Mouse (Mus musculus) CH12.LX (cell line): ENCODE measurements around the gene Chrnd. TPM values are rescaled to one million over a fixed set of nuclear protein-coding genes. Genes with fewer than 3 reads are reported as not detected.

Experiments used
- DNase-seq: peaks from one replicate; pipeline ENCODE4 v3.0.0-alpha.2; 2013; ENCODE audit errors: extremely low read depth
- H3K27ac ChIP-seq: 2 replicates; pipeline ENCODE4 v1.5.1; 2012; ENCODE audit warnings: low read depth, mild to moderate bottlenecking, control low read depth, moderate library complexity; ENCODE audit not compliant: insufficient read depth
- H3K27me3 ChIP-seq: replicated peaks from 2 replicates; pipeline ENCODE3; 2012; ENCODE audit warnings: inconsistent platforms
- H3K36me3 ChIP-seq, 2 experiments: replicated peaks in 1 of 2; 2 replicates each; pipeline versions ENCODE3 to v1.6.1; 2012; ENCODE audit warnings: inconsistent platforms in 1 of 2, low read length in 1 of 2, mild to moderate bottlenecking in 1 of 2, mixed read lengths in 1 of 2, moderate library complexity in 1 of 2; ENCODE audit not compliant: control insufficient read depth in 1 of 2, insufficient read depth in 1 of 2
- H3K4me1 ChIP-seq, 2 experiments: 2 replicates each; pipeline ENCODE4 v1.6.1; 2012; ENCODE audit warnings: inconsistent platforms in 1 of 2, moderate library complexity in 1 of 2; ENCODE audit not compliant: insufficient read depth in 2 of 2, control insufficient read depth in 1 of 2
- H3K4me2 ChIP-seq: 2 replicates; pipeline ENCODE4 v1.6.1; 2012; ENCODE audit warnings: low read depth, mild to moderate bottlenecking, control low read depth; ENCODE audit not compliant: poor library complexity, insufficient read depth, severe bottlenecking
- H3K4me3 ChIP-seq, 3 experiments: fragments of 150-350 bp in 1 of 3; sonication (generic) in 1 of 3; replicated peaks in 1 of 3; 2 replicates each; pipeline versions ENCODE3 to v1.5.1; 2011 to 2012; ENCODE audit warnings: low read depth in 2 of 3, low read length in 2 of 3, mild to moderate bottlenecking in 2 of 3, moderate library complexity in 2 of 3, control low read depth in 1 of 3, improper control_type of control experiment in 1 of 3, inconsistent platforms in 1 of 3, mixed read lengths in 1 of 3; ENCODE audit not compliant: poor library complexity in 1 of 3
- H3K79me2 ChIP-seq: replicated peaks from 2 replicates; pipeline ENCODE4 v1.6.1; 2012; ENCODE audit warnings: mild to moderate bottlenecking, moderate library complexity; ENCODE audit not compliant: control insufficient read depth, poor library complexity, insufficient read depth, severe bottlenecking; ENCODE audit errors: extremely low read depth
- H3K9ac ChIP-seq: 2 replicates; pipeline ENCODE4 v1.6.1; 2012; ENCODE audit warnings: low read depth, mild to moderate bottlenecking, control low read depth, moderate library complexity; ENCODE audit not compliant: insufficient read depth
- H3K9me3 ChIP-seq: replicated peaks from 2 replicates; pipeline ENCODE3; 2012; ENCODE audit warnings: low read length, inconsistent platforms, mixed read lengths
- BHLHE40 ChIP-seq: IDR thresholded peaks from 2 replicates; pipeline ENCODE4 v1.6.1; 2011; ENCODE audit warnings: mild to moderate bottlenecking, low read depth, low read length, improper control_type of control experiment
- CHD1 ChIP-seq: IDR thresholded peaks from 2 replicates; pipeline ENCODE4 v1.6.1; 2012; ENCODE audit warnings: low read depth, low read length, improper control_type of control experiment, inconsistent platforms
- CHD2 ChIP-seq: IDR thresholded peaks from 2 replicates; pipeline ENCODE4 v1.6.1; 2011; ENCODE audit warnings: low read length, improper control_type of control experiment
- CTCF ChIP-seq, 2 experiments: IDR thresholded peaks in 1 of 2; conservative IDR thresholded peaks in 1 of 2; 2 replicates each; pipeline ENCODE4 v1.5.1; 2011 to 2012; ENCODE audit warnings: low read depth in 2 of 2, low read length in 2 of 2, improper control_type of control experiment in 1 of 2, inconsistent platforms in 1 of 2, mild to moderate bottlenecking in 1 of 2, moderate library complexity in 1 of 2
- ELF1 ChIP-seq: IDR thresholded peaks from 2 replicates; pipeline ENCODE4 v1.6.1; 2014; ENCODE audit warnings: low read depth, mild to moderate bottlenecking, inconsistent platforms, low read length, improper control_type of control experiment
- IRF4 ChIP-seq: IDR thresholded peaks from 2 replicates; pipeline ENCODE4 v1.6.1; 2014; ENCODE audit warnings: low read depth, mild to moderate bottlenecking, inconsistent platforms, low read length, improper control_type of control experiment
- JUN ChIP-seq: IDR thresholded peaks from 2 replicates; pipeline ENCODE4 v1.6.1; 2011; ENCODE audit warnings: low read depth, mild to moderate bottlenecking, low read length, improper control_type of control experiment, moderate library complexity; ENCODE audit not compliant: insufficient read depth
- JUND ChIP-seq: conservative IDR thresholded peaks from 2 replicates; pipeline ENCODE4 v1.6.1; 2011; ENCODE audit warnings: low read depth, low read length, improper control_type of control experiment
- MAFK ChIP-seq: IDR thresholded peaks from 2 replicates; pipeline ENCODE4 v1.6.1; 2011; ENCODE audit warnings: low read length, improper control_type of control experiment; ENCODE audit not compliant: insufficient replicate concordance
- MEF2A ChIP-seq: IDR thresholded peaks from 2 replicates; pipeline ENCODE4 v1.6.1; 2014; ENCODE audit warnings: low read depth, mild to moderate bottlenecking, inconsistent platforms, low read length, improper control_type of control experiment, borderline replicate concordance
- NELFE ChIP-seq: IDR thresholded peaks from 2 replicates; pipeline ENCODE4 v1.6.1; 2011; ENCODE audit warnings: low read depth, low read length, improper control_type of control experiment
- PAX5 ChIP-seq: IDR thresholded peaks from 2 replicates; pipeline ENCODE4 v1.6.1; 2012; ENCODE audit warnings: low read length, inconsistent platforms, mixed read lengths
- POLR2A ChIP-seq: IDR thresholded peaks from 2 replicates; pipeline ENCODE4 v1.6.1; 2011; ENCODE audit warnings: low read depth, mild to moderate bottlenecking, improper control_type of control experiment, low read length
- POLR2AphosphoS2 ChIP-seq: IDR thresholded peaks from 2 replicates; pipeline ENCODE4 v1.6.1; 2011; ENCODE audit warnings: low read depth, low read length, improper control_type of control experiment
- RAD21 ChIP-seq: IDR thresholded peaks from 2 replicates; pipeline ENCODE4 v1.6.1; 2011; ENCODE audit warnings: low read depth, mild to moderate bottlenecking, low read length, improper control_type of control experiment, moderate library complexity
- RCOR1 ChIP-seq: conservative IDR thresholded peaks from 2 replicates; pipeline ENCODE4 v1.6.1; 2012; ENCODE audit warnings: low read depth, mild to moderate bottlenecking, inconsistent platforms, low read length, improper control_type of control experiment
- SIN3A ChIP-seq: IDR thresholded peaks from 2 replicates; pipeline ENCODE4 v1.6.1; 2012; ENCODE audit warnings: low read length, improper control_type of control experiment, inconsistent platforms
- SMC3 ChIP-seq: IDR thresholded peaks from 2 replicates; pipeline ENCODE4 v1.6.1; 2011; ENCODE audit warnings: low read depth, low read length, improper control_type of control experiment
- TBP ChIP-seq: conservative IDR thresholded peaks from 2 replicates; pipeline ENCODE4 v1.6.1; 2011; ENCODE audit warnings: low read depth, low read length, improper control_type of control experiment
- ZC3H11A ChIP-seq: IDR thresholded peaks from 2 replicates; pipeline ENCODE4 v1.6.1; 2012; ENCODE audit warnings: low read depth, mild to moderate bottlenecking, inconsistent platforms, low read length, improper control_type of control experiment
- ZKSCAN1 ChIP-seq: IDR thresholded peaks from 2 replicates; pipeline ENCODE4 v1.6.1; 2012; ENCODE audit warnings: low read depth, inconsistent platforms, low read length, improper control_type of control experiment, borderline replicate concordance
- dilution Hi-C: fragments of 300-500 bp; cut with MboI; formaldehyde crosslinking; loops from 2 replicates; pipeline ENCODE4 v1.14.3; 2020; ENCODE audit warnings: low sequenced_read_pairs; ENCODE audit not compliant: extremely low pct_unique_long_range_greater_than_20kb, extremely low pct_ligation_motif_present
- in situ Hi-C: fragments of 300-500 bp; cut with MboI; formaldehyde crosslinking; loops from 3 replicates; pipeline ENCODE4 v1.14.3; 2019; ENCODE audit warnings: low sequenced_read_pairs, low pct_ligation_motif_present, low pct_unique_long_range_greater_than_20kb, mixed read lengths
- polyA plus RNA-seq: library from polyadenylated mRNA; unstranded; fragments of >175 nt; gene quantifications from 2 replicates; pipeline ENCODE4 v1.2.1, GENCODE M21; 2012; ENCODE audit warnings: low read depth; ENCODE audit not compliant: insufficient read length
- total RNA-seq, 2 experiments: library from RNA; depleted of rRNA; stranded (reverse); fragments of 300-350 nt in 1 of 2; fragments of >200 nt in 1 of 2; gene quantifications; 2 replicates each; pipeline ENCODE4 v1.2.3; 2012 to 2014

The Chrnd gene
- total and polyA plus RNA-seq, 3 experiments: 0.13 TPM; not detected in 2

- dilution Hi-C loops: no loop called here
- peaks cover 70% of the 10 kb centered on the region for H3K27me3 ChIP-seq
- in situ Hi-C loops: no loop called here
- no peak overlapping the region for H3K4me3 ChIP-seq
- H3K79me2 ChIP-seq: no peaks in the 10 kb centered on the region
- no peaks in the 10 kb centered on the region for H3K9me3 ChIP-seq
- peaks cover 0 to 2% of the 10 kb centered on the region in 2 experiments; a peak in 1 of 4 replicates for H3K4me1 ChIP-seq
- no peak overlapping the region for H3K27ac ChIP-seq
- DNase-seq: no peak
- no peak overlapping the region for H3K4me2 ChIP-seq
- H3K9ac ChIP-seq: no peak overlapping the region
- TF ChIP-seq JUND (no peak), RCOR1 (no peak), MAFK (no peak), BHLHE40 (no peak), CHD1 (no peak), PAX5 (no peak), ZC3H11A (no peak), MEF2A (no peak), JUN (no peak), CHD2 (no peak), IRF4 (no peak), ZKSCAN1 (no peak), SIN3A (no peak), POLR2A (no peak)
- H3K36me3 ChIP-seq: no peaks in the 10 kb centered on the region
Measured at GRCm38 (mm10) chr1:87172316-87172715, 18.1 kb upstream of the Chrnd start.

DNA sequence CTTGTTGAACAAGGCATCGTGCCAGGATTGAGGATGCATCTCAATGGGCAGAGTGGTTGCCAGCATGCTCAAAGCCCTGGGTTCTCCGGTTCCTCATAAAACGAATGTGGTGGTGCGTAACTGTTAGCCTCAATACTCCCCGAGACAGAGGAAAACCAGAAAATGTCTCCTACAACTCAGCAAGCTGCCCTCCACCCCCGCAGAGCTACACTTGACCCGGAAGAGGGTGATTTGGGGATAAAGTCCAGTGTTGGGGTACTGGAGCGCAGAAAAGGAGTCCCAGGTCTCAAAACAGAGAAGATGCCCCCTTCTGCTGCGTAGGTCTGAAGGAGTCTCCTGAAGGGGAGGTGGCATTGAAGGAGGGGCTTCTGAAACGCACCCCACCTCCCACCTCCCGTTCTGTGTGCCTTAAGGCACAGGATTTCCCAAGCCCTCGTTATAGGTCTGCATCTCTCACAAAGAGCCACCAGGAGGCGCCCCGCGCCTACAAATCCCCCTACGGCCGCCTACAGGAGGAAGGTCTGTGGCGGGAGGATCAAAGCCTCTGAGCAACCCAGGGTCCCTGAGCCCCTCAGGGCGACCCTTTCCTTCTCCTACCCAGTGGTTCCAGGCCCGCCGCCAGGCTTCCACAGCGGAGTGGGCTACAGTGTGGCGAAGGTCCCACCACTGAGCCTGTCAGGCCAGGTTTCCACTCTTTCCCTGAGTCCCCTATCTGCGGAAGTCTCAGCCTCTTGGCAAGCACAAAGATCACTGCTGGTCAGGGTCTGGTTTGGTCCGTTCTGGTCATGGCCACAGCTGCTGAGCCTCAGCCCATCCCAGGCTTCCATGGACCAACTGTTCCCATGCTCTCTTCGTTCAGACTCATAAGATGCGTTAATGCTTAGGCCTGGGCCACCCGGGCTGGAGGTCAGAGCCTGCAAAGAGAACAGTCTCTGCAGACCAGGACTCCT lies 16.1 kb upstream of the Chrnd start:
- H3K79me2 ChIP-seq: no peaks in the 10 kb centered on the region
- dilution Hi-C loops (no loop called here), in situ Hi-C loops (no loop called here)
- no peaks in the 10 kb centered on the region for H3K36me3 ChIP-seq
- TF ChIP-seq NELFE (peak; percentile 19; the same call in 1 of the 2 replicates), TBP (no peak), IRF4 (0 out of 2 replicates have a peak, but pooled peaks have one; percentile 30), RAD21 (peak; percentile 89), POLR2AphosphoS2 (no peak), RCOR1 (no peak), CTCF (conservative IDR thresholded peaks at IDR 0.05 in 1 of 2, IDR thresholded peaks at IDR 0.05 in 1 of 2; ENCODE audit: low read depth in 2 of 2, low read length in 2 of 2) (peak; percentile 62 to 95), ELF1 (peak; percentile 18; the same call in 1 of the 2 replicates), SMC3 (peak; percentile 87)
- DNase-seq: peak; percentile 66
- no peak overlapping the region for H3K27ac ChIP-seq
- no peak overlapping the region for H3K4me2 ChIP-seq
- no peak overlapping the region for H3K9ac ChIP-seq
- peaks cover 0 to 2% of the 10 kb centered on the region in 2 experiments; a peak in 1 of 4 replicates for H3K4me1 ChIP-seq
- H3K27me3 ChIP-seq: peaks cover 61% of the 10 kb centered on the region
- no peak overlapping the region for H3K4me3 ChIP-seq
- no peaks in the 10 kb centered on the region for H3K9me3 ChIP-seq
